Mouse (Mus musculus) embryonic facial prominence, embryonic 12.5 days (tissue): ENCODE measurements around the gene Ankrd55. TPM values are rescaled to one million over a fixed set of nuclear protein-coding genes. Genes with fewer than 3 reads are reported as not detected.

Source experiments
- polyA plus RNA-seq: library from polyadenylated mRNA; unstranded; fragments of >200 nt; fragmentation: Nextera tagmentation; extraction: Ambion mirVana; gene quantifications from 2 replicates; pipeline ENCODE4 v1.2.1, GENCODE M21; 2016

The Ankrd55 gene
- polyA plus RNA-seq, 1 experiment from 2014 or later, result 1.8 TPM

Other genes with a start within 250 kb of the Ankrd55 start
- gene Il6st, start 175.6 kb downstream of the Ankrd55 start, polyA plus RNA-seq, result 43.7 and 45.9 TPM in 2 replicates